Comparison of ENCODE assay signal across 9 mouse cellular contexts in genomic region chr5:122950329-122950953, GRCm38 (mm10). TPM values are rescaled to one million over a fixed set of nuclear protein-coding genes. Genes with fewer than 3 reads are reported as not detected.
A peak's percentile ranks its signal among the peaks of the same experiment; 100 is the strongest.
DNase-seq lines count a peak whose midpoint lies in the region; ATAC-seq and TF ChIP-seq lines count a peak whose summit lies in the region.
"Had no signal": no experiment of that assay in that cellular context is flagged by ENCODE, and none has a peak within 500 bp of the region (broad histone marks: within the 10 kb centered on the region; RNA-seq: fewer than 3 reads in every experiment).

No protein-coding gene starts in this region.

- no peak for TF ChIP-seq EP300 in liver, postnatal 0 days (IDR thresholded peaks at IDR 0.05; ENCODE audit: low read depth)

- H3K9me3 ChIP-seq in liver, postnatal 0 days (ENCODE audit: low read length): no peaks in the 10 kb centered on the region
- H3K9me3 ChIP-seq: megakaryocyte, embryonic 14.5 days had no signal

- peaks cover 20% of the 10 kb centered on the region for H3K27me3 ChIP-seq in liver, postnatal 0 days (ENCODE audit: insufficient read depth, low read length)

- H3K36me3 ChIP-seq in liver, postnatal 0 days (replicated peaks; ENCODE audit: insufficient read depth, low read length): no peaks in the 10 kb centered on the region

- H3K4me2 ChIP-seq in liver, postnatal 0 days (ENCODE audit: low read depth, low read length): peak overlapping the region; percentile 73

- H3K4me1 ChIP-seq in liver, postnatal 0 days (ENCODE audit: insufficient read depth): peaks cover 25% of the 10 kb centered on the region

- 0 out of 2 replicates have a peak, but pooled peaks have one; percentile 18 for ATAC-seq in granulocyte monocyte progenitor cell, adult 5-6 weeks (replicated peaks; ENCODE audit: poor library complexity, severe bottlenecking)
- peak; percentile 63 for ATAC-seq in liver, postnatal 0 days

- no peak overlapping the region for H3K4me3 ChIP-seq in liver, postnatal 0 days (ENCODE audit: low read depth, low read length)

- H3K27ac ChIP-seq in liver, postnatal 0 days (ENCODE audit: low read depth): 0 out of 2 replicates have a peak overlapping the region, but pooled peaks have one; percentile 26

- WGBS in liver, postnatal 0 days (ENCODE audit: insufficient replicate concordance): 37% methylated on average over 23 of the region's 23 CpGs

- peak; percentile 49 for DNase-seq in kidney, adult 18-20 months
- no peak for DNase-seq in kidney, adult 11 months
- peak; percentile 68 to 78 for DNase-seq in cerebellum, postnatal 14 days
- DNase-seq in kidney, postnatal 36 days: peak; percentile 39 to 61
- peak; percentile 42 for DNase-seq in liver, postnatal 0 days
- peak; percentile 85 to 90 for DNase-seq in right cerebral cortex, postnatal 10 days (ENCODE audit: low spot score in 2 of 2)
- DNase-seq in urinary bladder, postnatal 10 days (ENCODE audit: low spot score): no peak

- no peak for TF ChIP-seq CTCF in liver, postnatal 0 days (IDR thresholded peaks at IDR 0.05; ENCODE audit: low read depth)

- H3K9ac ChIP-seq in liver, postnatal 0 days (replicated peaks): no peak overlapping the region

RNA-seq across cellular contexts. Expression of gene Kdm2b, which starts 39.2 kb away (rescaled TPM):
- 42.8 and 63.5 TPM in 2 replicates for total RNA-seq in granulocyte monocyte progenitor cell, adult 5-6 weeks (2014; fragmentation: Nextera tagmentation)
- total RNA-seq in granulocyte monocyte progenitor cell, adult 5-6 weeks (2017): 54.8 and 58.7 TPM in 2 replicates
- 7.6 and 8.3 TPM in 2 replicates for polyA plus RNA-seq in liver, postnatal 0 days (2015; fragmentation: Nextera tagmentation; extraction: Ambion mirVana)

Comparison
In these comparisons a context has a peak if more than half of its experiments do, and no peak if none do; other contexts are left out.
1. DNase-seq: peak in kidney, adult 18-20 months (single experiment), cerebellum, postnatal 14 days (2 of 2), kidney, postnatal 36 days (2 of 2), liver, postnatal 0 days (single experiment) and right cerebral cortex, postnatal 10 days (2 of 2); none in kidney, adult 11 months (single experiment) and urinary bladder, postnatal 10 days (single experiment).